Mouse (Mus musculus) E14TG2a.4 (cell line): ENCODE results near the gene Rcor2.

Experiments used
- H3K27me3 ChIP-seq: 2 replicates; pipeline ENCODE4 v1.6.1; 2014; ENCODE audit warnings: low read length, control low read depth; ENCODE audit not compliant: insufficient read depth
- H3K36me3 ChIP-seq: 2 replicates; pipeline ENCODE4 v1.6.1; 2014; ENCODE audit warnings: low read length, control low read depth; ENCODE audit not compliant: insufficient read depth
- H3K4me1 ChIP-seq: replicated peaks from 2 replicates; pipeline ENCODE4 v1.6.1; 2014; ENCODE audit warnings: low read depth, low read length, control low read depth
- H3K4me3 ChIP-seq: replicated peaks from 2 replicates; pipeline ENCODE4 v1.5.1; 2014; ENCODE audit warnings: mild to moderate bottlenecking, low read length
- H3K9me3 ChIP-seq: 2 replicates; pipeline ENCODE4 v1.6.1; 2014; ENCODE audit warnings: low read length, control low read depth
- CTCF ChIP-seq: conservative IDR thresholded peaks from 2 replicates; pipeline ENCODE4 v1.5.1; 2014; ENCODE audit warnings: low read length
- NANOG ChIP-seq: IDR thresholded peaks from 2 replicates; pipeline ENCODE4 v1.6.1; 2014; ENCODE audit warnings: borderline replicate concordance, low read length, mixed read lengths
- POU5F1 ChIP-seq: IDR thresholded peaks from 2 replicates; pipeline ENCODE4 v1.6.1; 2014; ENCODE audit warnings: low read length, borderline replicate concordance

Gene Rcor2

DNA sequence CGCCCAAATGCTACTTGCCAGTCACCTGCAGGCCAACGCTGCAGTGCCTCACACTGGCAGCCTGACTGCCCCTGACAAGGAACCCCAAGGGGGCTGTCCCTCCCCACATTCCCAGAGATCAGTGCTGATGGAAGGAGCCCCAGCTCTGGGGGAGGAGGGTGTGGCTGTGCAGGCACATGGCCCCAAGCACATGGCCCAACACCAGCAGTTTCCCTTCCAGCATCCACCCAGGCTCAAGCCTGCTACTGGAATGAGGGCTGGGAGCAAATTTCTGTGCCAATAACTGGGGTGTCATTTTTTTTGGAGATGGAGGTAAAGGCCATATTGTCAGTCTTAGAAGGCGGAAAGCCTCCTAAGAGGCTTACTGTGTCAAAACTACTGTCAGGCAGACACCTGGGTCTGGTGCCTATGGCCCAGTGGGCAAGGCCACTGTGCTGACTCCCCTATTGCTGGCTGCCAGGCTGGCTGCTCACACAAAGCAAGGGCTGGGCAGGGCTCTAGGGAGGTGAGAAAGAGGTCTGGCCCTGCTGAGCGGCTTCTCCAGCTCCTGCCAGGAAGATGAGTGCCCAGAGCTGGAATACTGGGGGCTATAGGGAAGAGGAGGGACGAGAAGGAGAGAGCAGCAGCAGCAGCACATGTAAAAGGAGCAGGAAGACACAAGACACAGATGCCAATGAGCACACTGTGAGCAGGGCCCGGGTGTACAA is 11.2 kb downstream of the Rcor2 start:
- TF ChIP-seq CTCF (no peak), NANOG (no peak), POU5F1 (no peak)
- H3K27me3 ChIP-seq: no peaks in the 10 kb centered on the region
- peak overlapping the region; percentile 29; the same call in 1 of the 2 replicates for H3K4me3 ChIP-seq

GRCm38 (mm10) chr19:7279114-7279513 is 12.0 kb downstream of the Rcor2 start:
- Histone ChIP-seq H3K9me3 (no peaks in the 10 kb centered on the region), H3K4me1 (peaks cover 91% of the 10 kb centered on the region), H3K36me3 (peaks cover 100% of the 10 kb centered on the region), H3K27me3 (no peaks in the 10 kb centered on the region), H3K4me3 (peak overlapping the region; percentile 29; the same call in 1 of the 2 replicates)
- no peak for TF ChIP-seq NANOG
- peak; percentile 61 for TF ChIP-seq CTCF
- no peak for TF ChIP-seq POU5F1

More for the DNA sequence above, 11.2 kb downstream of the Rcor2 start:
- H3K36me3 ChIP-seq: peaks cover 100% of the 10 kb centered on the region
- peaks cover 98% of the 10 kb centered on the region for H3K4me1 ChIP-seq
- no peaks in the 10 kb centered on the region for H3K9me3 ChIP-seq

DNA sequence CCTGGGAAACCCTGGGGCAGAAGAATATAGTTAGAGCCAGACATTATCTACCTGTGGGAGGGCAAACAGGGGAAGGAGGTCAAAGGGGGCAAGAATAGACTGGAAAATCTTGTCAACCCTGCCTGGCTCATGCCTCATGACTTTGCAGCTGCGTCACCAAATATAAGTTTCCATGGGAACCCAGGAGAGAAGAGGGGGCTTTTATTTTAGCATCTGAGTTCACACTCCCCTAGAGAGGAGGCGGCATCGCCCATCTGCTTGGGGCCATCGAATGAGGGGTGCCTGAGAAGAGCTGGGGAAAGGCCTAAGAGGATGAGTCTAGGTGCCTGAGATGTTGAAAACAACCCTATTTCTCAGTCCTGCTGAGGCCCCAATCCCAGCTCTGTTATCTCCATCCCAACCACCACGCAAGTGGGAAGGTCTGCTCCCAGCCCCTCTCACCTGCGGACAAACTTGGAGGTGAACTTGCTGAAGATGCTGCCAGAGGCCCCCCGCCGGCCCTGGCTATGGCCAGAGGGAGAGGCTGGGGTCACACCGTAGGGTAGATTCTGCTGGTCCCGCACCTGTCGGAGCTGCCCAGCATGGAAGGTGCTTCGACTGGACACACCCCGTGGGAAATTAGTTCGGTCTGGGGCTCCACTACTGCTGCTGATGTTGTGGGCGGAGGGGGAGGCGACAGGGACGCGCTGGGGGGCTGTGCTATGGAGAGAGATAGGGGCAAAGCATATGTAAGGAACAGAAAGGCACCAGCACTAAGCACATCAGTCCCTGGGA is 13.6 kb downstream of the Rcor2 start:
- H3K9me3 ChIP-seq: no peaks in the 10 kb centered on the region
- TF ChIP-seq POU5F1 (no peak), NANOG (no peak), CTCF (no peak)
- H3K36me3 ChIP-seq: peaks cover 100% of the 10 kb centered on the region
- peaks cover 79% of the 10 kb centered on the region for H3K4me1 ChIP-seq
- no peaks in the 10 kb centered on the region for H3K27me3 ChIP-seq
- H3K4me3 ChIP-seq: no peak overlapping the region

DNA sequence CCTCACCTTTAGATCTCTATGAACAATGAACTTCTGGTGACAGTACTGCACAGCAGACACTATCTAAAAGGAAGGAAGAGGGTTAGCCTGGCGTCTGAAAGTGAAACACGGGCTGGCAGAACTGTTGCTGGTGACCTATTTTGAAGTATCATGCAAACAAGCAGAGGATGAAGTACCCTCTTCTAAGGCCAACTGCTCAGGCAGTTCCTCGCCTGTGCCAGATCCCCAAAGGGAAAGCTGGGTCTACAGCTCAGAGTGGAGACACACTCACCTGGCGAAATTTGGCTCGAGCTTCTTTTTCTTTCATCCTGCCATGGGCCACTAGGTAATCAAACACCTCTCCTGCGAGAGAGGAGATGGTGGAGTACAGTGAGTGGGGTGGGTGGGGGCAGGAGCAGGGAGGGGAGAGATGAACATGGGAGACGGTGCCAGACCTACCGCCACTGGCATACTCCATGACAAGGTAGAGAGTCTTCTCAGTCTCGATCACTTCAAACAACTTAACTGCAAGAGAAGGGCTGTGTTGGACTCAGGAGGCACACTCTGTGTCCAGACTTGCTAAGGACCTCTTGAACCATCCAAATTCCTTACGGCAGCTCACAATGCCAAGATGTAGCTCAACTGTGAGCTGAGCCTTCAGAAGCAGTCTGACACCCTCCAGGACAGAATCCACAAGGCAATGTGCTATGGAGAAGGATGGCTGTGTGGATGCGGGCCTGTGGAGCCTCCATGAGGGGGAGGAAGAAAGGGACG is 19.6 kb downstream of the Rcor2 start:
- Histone ChIP-seq H3K36me3 (peaks cover 97% of the 10 kb centered on the region), H3K4me1 (peaks cover 36% of the 10 kb centered on the region), H3K9me3 (no peaks in the 10 kb centered on the region), H3K27me3 (no peaks in the 10 kb centered on the region), H3K4me3 (no peak overlapping the region)
- no peak for TF ChIP-seq POU5F1
- TF ChIP-seq NANOG: no peak
- TF ChIP-seq CTCF: no peak

- peaks cover 96% of the 10 kb centered on the region for H3K36me3 ChIP-seq
- no peaks in the 10 kb centered on the region for H3K27me3 ChIP-seq
- H3K4me3 ChIP-seq: no peak overlapping the region
- TF ChIP-seq NANOG: no peak
- TF ChIP-seq POU5F1: no peak
- no peak for TF ChIP-seq CTCF
- no peaks in the 10 kb centered on the region for H3K9me3 ChIP-seq
- H3K4me1 ChIP-seq: peaks cover 35% of the 10 kb centered on the region
These were observed 21.2 kb downstream of the Rcor2 start for GRCm38 (mm10) chr19:7288288-7288687.

GRCm38 (mm10) chr19:7289767-7290166 is 22.6 kb downstream of the Rcor2 start:
- peaks cover 45% of the 10 kb centered on the region for H3K4me1 ChIP-seq
- no peaks in the 10 kb centered on the region for H3K9me3 ChIP-seq
- H3K27me3 ChIP-seq: no peaks in the 10 kb centered on the region
- H3K36me3 ChIP-seq: peaks cover 93% of the 10 kb centered on the region
- no peak overlapping the region for H3K4me3 ChIP-seq
- TF ChIP-seq CTCF: no peak

GRCm38 (mm10) chr19:7291958-7292709 is 25.0 kb downstream of the Rcor2 start:
- Histone ChIP-seq H3K36me3 (peaks cover 86% of the 10 kb centered on the region), H3K27me3 (no peaks in the 10 kb centered on the region), H3K9me3 (no peaks in the 10 kb centered on the region), H3K4me3 (no peak overlapping the region), H3K4me1 (peaks cover 66% of the 10 kb centered on the region)
- TF ChIP-seq NANOG (no peak), CTCF (no peak), POU5F1 (no peak)
